Mouse (Mus musculus) gastrocnemius, adult 18-20 months (tissue): ENCODE results near the gene Ccdc71. TPM values are rescaled to one million over a fixed set of nuclear protein-coding genes. Genes with fewer than 3 reads are reported as not detected.

ENCODE experiments used
- DNase-seq: peaks from one replicate; pipeline ENCODE4 v3.0.0; 2021; ENCODE audit warnings: low spot score
- total RNA-seq, 2 experiments: library from RNA; stranded (reverse); gene quantifications; 2 replicates each; pipeline ENCODE4 v1.2.3; 2021

Ccdc71 gene
- total RNA-seq, 2 experiments from 2014 or later = 14.4 to 15.2 TPM

DNA sequence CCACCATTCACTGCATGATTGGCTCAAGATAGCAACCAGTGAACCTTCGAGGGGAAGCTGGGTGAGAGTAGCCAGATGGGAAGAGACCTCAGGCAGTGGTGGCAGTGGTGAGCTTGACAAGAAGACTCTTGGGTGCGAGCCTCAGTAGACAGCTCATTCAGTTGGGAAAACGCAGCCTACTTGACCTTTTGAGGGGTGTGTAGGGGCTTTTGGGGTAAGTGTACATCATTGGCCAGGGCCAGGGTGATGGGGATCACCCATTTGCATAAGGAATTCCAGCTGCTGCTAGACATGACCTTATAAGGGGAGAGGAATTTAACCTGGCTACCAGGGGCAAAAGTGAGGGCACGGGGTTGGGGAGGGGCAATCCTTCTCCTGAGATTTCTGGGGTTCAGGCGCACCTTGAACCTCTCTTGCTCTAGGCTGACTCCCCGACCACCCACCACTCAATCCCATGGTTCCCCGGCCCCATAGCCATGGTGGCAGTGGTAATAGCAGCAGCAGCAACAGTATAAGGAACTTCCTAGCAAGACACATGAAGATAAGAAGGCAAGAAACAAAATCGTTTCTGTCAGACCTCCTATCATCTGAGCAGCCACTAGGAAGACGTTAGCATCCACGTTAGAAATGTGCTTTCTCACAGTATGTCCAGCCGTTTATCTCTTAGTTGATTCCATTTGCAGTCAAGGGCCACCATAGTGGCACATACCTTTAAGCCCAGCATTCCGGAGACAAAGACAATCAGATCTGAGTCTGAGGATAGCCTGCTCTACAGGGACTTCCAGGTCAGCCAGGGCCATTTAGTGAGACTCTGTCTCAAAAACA lies 4.4 kb upstream of the Ccdc71 start:
- no peak for DNase-seq

DNA sequence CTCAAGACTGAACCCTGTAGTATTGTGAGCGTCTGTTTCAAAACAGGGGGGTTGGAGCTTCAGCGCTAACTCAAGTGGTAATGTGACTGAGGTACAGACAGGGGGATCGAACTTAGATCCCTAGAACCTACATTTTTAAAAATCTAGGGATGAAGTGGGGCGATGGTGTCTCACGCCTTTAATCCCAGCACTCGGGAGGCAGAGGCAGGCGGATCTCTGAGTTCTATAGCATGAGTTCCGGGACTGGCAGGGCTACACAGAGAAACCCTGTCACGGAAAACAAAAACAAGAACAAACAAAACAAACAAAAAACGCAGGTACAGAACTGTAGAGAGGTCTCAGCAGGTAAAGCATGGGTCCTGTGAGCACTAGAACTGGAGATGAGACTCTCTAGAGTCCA lies 3.4 kb upstream of the Ccdc71 start:
- DNase-seq = no peak

DNA sequence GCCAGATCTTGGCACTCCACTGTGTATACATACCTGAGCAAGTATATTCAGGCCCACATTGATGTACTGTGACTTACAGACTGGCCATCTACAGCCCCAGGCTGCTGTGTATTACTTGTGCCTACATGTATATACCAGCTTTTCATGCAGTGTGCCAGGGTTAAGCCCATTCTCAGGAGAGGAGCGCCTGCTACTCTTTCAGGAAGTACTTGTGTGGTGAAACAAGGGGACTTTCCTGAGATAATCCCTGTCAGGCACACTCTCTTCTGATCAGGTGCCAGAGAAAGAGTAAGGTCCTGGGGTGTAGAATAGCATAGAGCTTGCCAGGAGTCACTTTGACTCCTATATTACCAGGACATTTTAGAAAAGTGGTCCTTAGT lies 398 bp upstream of the Ccdc71 start:
- DNase-seq = no peak

DNA sequence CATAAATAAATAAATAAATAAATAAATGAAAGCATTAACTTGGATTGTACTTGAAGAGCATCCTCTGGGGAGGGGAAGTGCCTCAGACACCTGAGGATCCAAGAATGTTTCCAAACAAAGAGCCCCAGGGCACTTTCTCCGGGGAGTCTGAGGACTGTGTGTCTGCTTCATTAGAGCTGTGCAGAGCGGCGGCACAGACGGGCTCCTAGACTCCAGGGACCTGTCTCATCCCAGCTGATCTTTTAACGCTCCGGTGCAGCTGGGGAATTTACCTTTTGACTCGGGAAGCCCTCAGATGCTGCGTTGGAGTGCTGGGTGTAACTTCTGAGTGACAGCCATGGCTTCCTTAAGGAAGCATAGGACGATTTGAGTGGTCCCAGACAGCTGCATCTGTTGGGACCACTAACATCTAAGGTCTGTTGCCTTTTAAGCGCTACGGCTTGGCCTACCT lies 879 bp downstream of the Ccdc71 start, which contains the start of gene Klhdc8b:
Gene Klhdc8b, minus strand, starts transcription at position 401 of the 451 bp plus-strand sequence.
- DNase-seq = no peak

DNA sequence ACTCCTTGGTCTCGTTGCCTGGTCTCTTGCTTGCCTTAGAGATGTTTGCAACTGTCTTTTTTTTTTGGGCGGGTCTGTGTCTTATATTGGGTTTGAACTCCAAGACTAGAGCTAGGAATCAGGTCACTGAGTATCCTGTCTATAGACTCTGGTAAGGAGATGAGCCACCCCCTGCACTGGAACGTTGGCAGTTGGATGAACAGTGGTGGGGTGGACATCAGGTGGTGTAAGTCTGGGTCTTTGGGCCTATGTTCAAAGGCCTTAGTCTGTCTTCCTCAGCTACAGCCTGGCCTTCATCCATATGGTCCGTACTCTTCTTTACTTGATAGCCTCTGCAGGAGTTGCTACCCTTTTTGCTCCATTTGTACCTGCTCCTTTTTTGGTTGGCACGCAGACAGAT lies 1.3 kb downstream of the Ccdc71 start:
- no peak for DNase-seq

DNA sequence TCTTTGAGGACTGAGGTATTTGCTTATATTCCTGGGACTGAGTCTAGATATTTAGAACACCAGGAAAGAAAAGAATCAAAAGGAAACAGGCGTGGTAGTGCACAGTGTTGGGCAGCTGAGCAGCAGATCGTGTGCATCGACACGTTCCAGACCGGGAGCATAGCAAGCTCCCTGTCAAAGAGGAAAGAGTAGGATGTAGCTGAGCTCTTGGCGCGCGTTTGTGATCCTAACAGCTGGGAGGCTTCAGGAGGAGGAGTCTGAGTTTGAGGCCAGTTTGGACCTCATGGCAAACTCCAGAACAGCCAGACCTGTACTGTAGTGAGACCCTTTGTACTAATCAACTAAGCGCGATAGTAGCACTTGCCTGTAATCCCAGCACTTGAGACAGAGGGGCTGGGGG lies 1.9 kb downstream of the Ccdc71 start:
- DNase-seq = no peak

DNA sequence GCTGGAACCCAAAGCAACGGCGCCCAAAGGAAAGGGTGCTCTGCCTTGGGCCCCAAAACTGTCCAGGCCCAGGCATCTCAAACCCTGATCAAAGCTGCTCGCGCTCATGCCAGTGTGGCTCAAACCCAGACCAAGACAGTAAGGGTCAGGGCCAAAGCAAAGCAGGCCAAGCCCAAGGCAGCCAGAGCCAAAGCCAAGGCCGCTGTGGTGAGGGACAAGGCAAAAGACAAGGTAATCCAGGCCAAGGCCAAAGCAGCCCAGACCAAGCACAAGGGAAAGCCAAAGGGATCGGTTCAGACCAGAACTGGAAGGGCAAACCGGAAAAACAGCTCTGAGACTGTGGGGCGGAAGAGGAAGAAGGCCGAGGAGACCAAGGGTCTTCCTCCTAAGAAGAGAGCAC lies 3.4 kb downstream of the Ccdc71 start:
- DNase-seq = no peak

DNA sequence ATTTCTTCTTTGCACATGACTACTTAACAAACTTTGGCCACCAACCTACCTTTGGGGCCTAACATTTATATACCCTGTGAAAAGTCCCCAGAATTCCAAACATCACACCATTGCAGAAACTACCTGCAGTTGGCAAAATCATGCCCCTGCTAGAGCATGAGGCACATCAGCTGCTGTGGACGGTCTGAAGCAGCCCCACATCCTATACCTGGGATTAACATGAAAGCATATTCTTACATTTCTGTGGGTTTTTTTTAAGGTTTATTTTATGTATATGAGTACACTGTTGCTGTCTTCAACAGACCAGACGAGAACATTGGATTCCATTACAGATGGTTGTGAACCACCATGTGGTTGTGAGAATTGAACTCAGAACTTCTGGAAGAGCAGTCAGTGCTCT lies 5.9 kb downstream of the Ccdc71 start:
- no peak for DNase-seq

DNA sequence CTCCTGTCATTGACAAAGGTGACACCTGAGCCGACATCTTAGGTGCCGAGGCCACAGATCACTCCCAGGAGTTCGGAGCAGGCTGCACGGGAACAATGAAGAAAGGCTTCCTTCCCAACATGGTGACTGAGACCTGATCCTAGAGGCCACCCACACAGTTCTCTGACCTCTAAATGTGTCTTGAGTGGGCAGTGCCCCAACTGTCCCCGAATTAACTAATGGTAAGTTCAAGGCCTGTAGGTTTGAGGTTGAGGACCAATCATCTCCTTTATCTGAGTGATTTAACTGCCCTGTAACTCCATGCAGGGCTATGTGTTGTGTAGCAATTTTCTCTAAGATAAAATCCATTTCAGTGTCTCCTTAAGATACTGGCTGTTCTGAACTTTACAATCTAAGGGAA lies 9.1 kb downstream of the Ccdc71 start:
- DNase-seq = no peak

DNA sequence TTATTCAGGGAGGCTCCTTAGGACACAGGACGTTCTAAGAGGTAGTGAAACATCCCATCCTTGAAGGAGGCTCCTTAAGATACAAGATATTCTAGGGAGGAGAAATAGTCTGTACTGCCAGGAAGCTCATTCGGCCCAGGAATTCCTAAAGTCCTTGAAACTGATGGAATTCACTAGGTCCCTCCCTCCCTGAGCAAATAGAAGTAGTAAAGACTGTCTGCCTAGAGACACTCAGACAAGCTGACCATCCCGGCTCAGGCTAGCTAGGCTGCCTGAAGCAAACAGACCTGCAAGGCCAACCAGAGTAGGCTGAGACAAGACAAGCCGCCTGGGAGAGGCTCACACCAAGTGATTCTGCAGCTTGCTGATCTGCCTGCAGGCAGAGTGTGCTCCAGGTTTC lies 9.5 kb downstream of the Ccdc71 start:
- no peak for DNase-seq

DNA sequence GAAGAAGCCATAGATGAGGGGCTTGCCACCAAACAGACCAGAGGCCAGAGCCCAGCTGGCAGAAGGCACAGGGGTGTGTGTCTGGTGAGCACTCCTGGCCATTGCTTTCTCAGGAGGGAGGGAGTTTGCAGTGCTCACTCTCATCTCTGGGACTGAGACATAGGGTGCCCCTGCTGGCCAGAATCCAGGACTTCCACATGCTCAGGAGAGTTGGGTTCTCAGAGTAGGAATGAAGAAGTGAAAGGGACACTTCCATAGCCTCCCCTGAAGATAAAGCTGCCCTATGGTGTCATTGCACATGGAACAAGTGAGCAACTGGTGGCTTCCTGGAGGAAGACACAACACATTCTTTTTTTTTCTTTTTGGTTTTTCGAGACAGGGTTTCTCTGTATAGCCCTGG lies 14.2 kb downstream of the Ccdc71 start:
- no peak for DNase-seq

DNA sequence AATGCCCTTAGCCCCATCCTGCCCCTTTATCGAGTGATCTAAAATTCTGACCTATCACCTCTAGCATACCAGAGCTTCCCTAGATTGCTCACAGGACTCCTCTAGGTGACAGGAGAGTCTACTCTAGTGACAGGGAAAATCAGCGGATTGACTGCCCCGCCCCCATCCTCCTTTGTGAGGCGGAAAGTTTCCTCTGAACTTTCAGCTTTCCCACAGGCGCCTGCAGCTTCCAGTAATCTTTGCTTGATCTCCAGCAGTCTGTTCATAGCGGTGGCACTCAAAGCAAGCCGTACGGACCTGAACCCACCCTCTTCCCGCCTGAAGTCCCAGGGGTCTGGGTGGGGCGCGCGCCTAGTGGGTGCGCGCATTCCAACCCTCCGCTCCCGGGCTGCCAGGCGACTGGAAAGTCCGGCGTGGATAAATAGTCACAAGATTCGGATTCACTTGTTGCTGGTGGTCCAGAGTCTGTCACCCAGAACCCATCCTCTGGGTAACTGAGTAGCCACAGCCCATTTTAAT lies 18.4 kb downstream of the Ccdc71 start:
- peak; percentile 90 for DNase-seq

DNA sequence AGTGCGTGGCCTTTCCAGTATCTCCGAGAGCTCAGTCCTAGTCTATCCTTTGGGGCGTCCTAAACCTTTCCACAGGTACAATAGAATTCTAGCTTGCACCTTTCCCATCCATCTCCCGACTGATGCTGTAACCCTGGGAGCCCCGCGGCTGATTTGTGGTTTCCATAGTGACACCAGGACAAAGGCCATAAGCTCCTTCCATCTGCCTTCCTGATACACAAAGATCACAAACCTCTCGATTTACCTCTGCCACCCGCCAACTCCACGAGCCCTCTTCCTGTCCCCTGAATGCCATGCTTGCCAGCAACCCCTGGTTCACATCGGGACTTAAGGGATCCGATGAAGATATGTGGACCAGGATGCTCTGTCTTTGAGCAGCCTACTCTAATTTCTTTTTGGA lies 18.9 kb downstream of the Ccdc71 start:
- no peak for DNase-seq

DNA sequence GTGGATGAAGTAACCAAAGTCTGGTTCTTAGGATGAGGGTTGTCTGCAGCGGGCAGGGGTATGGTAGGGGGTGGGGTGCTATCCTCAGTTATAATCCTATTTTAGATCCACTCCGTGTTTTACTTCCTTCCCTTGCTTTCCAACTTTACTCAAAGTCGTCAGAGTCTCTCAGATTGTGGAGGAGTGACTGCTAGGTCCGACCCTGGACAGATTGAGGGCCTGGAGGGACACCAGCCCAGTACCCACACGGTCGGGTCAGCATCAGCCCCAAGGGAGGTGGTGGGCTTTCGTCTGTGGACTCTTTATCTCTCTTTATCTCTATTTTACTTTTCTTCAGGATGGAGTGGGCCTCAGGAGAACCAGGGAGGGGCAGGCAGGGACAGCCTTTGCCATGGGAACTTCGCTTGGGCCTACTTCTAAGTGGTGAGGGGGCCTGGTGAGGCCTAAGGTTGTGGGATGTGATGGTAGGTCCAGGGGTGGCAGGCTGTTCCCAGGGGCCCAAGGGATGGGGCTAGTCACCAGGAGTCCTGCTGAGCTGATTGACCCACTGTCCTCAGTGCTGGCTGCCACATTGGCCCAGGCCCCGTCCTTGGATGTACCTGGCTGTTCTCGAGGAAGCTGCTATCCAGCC lies 19.5 kb downstream of the Ccdc71 start, which contains the start of gene Lamb2:
Gene Lamb2, plus strand, starts transcription at position 16 of the 631 bp plus-strand sequence.
- peak; percentile 77 for DNase-seq

DNA sequence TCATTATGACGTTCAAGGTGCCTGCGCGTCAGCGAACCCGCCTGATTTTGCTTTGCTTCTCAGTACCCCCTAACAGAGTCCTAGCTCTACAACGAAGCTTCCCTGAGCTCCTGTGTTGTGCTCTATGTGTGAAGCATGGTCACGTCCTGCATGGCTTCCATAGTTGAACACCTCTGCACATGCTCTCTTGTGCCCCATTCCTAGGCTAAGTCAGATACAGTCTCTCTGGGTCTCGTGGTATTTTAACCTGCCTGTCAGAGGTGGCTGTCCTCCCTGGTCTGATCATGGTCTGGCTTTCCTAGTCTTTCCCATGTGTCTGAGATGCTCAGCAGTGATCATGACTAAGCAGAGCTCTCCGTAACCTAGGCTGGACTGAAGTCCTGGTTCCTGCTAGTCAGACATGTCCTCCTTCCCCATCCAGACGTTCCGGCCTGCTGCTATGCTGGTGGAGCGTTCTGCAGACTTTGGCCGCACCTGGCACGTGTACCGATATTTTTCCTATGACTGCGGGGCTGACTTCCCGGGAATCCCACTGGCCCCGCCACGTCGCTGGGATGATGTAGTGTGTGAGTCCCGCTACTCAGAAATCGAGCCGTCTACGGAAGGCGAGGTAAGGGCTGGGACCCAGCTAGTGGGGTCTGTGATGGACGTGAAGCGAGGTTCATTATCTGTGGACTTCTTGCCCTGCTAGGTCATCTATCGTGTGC lies 20.6 kb downstream of the Ccdc71 start:
- DNase-seq = no peak

DNA sequence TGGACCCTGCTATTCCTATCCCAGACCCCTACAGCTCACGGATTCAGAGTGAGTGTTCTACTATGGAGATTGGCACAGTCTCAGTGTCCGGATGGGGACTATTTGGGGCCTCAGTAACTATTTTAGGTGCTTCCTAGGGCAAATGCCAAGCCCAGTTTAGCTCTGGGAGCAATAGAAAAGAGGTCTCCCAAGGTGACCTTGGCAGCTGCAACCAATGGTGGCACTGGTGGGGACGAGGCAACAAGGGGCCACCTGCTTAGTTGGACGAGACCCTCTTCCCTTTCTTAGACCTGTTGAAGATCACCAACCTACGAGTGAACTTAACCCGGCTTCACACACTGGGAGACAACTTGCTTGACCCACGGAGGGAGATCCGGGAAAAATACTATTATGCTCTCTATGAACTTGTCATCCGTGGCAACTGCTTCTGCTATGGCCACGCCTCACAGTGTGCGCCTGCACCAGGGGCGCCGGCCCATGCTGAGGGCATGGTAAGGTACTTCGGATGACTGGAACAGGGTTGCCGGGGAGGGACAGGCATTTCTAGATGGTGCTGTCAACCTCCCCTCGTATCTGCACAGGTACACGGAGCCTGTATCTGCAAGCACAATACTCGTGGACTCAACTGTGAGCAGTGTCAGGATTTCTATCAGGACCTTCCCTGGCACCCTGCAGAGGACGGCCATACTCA lies 21.3 kb downstream of the Ccdc71 start:
- peak; percentile 39 for DNase-seq

DNA sequence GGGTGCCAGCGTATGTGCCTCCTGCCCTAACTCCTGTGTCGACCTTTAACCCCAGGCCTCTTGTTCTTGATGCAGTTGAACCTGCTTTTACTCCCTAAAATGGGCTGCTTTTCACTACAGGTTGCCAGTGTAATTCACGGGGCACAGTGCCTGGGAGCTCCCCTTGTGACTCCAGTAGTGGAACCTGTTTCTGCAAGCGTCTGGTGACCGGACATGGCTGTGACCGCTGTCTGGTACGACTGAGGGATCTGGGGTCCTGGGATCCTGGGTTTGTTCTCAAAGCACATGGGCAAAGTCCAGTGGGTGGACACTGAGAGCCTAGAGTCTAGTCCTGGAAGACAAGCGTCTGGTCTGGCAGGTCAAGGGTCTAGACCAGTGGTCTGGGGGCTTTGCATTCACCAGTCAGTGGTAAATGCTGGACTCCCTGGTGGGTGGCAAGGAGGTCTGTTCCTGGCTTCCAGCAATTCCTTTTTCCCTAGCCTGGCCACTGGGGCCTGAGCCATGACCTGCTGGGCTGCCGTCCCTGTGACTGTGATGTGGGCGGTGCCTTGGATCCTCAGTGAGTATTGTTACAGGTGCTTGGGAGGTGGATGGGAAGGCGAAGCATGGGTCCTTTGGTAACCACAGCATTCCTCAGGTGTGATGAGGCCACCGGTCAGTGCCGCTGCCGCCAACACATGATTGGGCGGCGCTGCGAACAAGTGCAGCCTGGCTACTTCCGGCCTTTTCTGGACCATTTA lies 22.9 kb downstream of the Ccdc71 start:
- DNase-seq = no peak

DNA sequence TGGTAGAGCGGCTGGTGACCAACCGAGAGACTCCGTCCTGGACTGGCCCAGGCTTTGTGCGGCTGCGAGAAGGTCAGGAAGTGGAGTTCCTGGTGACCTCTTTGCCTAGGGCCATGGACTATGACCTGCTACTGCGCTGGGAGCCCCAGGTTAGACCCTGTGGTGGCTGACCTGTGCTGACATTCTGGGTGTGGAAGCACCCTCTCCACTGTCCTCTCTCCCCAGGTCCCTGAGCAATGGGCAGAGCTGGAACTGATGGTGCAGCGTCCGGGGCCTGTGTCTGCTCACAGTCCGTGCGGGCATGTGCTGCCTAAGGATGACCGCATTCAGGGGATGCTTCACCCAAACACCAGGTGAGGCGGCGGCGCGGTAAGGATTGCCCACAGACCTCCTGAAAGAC lies 23.7 kb downstream of the Ccdc71 start:
- DNase-seq = no peak

DNA sequence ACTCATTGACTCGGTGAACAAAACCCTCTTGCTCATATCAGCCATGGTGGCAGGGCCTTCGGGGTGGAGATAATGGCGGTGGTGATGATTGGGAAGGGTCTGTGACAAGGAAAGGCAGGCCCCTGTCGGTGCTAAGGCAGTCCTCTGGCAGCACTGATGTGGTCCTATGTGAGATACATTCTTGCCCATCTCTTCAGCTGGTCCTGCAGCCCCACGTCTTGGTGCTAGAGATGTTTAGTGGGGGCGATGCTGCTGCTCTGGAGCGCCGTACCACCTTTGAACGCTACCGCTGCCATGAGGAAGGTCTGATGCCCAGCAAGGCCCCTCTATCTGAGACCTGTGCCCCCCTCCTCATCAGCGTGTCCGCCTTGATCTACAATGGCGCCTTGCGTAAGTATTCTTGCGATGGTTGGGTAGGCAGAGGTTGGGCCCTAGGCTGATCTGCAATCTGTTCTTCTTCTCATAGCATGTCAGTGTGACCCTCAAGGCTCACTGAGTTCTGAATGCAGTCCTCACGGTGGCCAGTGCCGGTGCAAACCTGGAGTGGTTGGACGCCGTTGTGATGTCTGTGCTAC lies 25.1 kb downstream of the Ccdc71 start:
- no peak for DNase-seq

DNA sequence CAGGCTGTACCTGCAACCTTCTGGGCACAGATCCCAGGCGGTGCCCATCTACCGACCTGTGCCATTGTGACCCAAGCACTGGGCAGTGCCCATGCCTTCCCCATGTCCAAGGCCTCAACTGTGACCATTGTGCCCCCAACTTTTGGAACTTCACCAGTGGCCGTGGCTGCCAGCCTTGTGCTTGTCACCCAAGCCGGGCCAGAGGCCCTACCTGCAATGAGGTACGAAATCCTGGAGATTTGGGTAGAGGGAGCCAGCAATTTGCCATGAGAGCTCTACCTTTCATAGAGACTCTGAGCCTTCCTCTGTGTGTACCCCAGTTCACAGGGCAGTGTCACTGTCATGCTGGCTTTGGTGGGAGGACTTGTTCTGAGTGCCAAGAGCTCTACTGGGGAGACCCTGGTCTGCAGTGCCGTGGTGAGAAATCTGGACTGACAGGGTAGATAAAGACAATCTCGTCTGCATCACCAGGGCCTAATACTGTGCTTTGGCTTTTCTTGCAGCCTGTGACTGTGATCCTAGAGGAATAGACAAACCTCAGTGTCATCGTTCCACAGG lies 26.7 kb downstream of the Ccdc71 start:
- DNase-seq = no peak
